Mouse (Mus musculus): Measurements from ENCODE around the gene Snx19.

The Snx19 gene

GRCm38 (mm10) chr9:30484183-30484582, 57.3 kb downstream of the Snx19 start:
- no peak for DNase-seq (ENCODE audit: low read depth, low spot score)

DNA sequence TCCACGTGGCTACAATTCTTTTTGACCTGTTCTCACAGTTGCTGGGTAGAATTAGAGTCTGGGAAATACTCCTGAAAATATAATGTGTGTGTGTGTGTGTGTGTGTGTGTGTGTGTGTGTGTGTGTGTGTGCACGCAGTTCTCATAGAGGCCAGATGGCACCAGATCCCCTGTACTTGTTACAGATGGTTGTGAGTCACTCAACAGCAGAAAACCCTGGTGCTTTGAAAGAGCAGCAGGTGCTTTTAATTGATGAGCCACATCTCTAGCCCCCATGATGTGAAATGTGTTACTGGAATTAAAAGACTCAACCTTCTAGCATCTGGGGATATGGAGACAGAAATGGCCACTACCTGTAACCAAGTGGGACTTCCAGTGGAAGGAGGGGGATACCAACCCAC, 58.3 kb downstream of the Snx19 start:
- DNase-seq (ENCODE audit: low read depth, low spot score): no peak

- DNase-seq (ENCODE audit: low read depth, low spot score): no peak
Measured at GRCm38 (mm10) chr9:30488384-30488783, 61.5 kb downstream of the Snx19 start.

- DNase-seq (ENCODE audit: low read depth, low spot score): no peak
Measured at GRCm38 (mm10) chr9:30494446-30494845, 67.5 kb downstream of the Snx19 start.

DNA sequence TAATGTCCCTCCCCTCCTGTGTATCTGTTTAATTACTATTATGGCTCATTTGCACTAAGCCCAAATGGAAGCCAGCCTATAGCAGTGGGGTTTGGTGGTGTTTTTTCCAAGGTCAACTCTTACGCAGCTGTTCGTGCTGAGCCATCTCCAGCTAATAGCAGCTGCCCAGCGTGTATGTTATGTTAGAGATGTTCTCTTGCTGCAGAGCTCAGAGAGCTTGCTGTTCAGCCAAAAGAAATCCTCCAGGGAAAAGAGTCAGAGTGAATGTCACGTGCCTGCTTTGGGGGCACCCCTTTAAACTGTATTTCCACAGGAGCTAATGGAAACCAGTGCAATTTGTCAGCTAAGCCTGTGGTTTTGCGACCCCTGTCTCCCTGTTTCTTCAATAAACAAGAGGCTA, 82.1 kb downstream of the Snx19 start:
- no peak for DNase-seq (ENCODE audit: low read depth, low spot score)

- DNase-seq (ENCODE audit: low read depth, low spot score): no peak
Measured at GRCm38 (mm10) chr9:30515953-30516352, 89.0 kb downstream of the Snx19 start.
